Mouse (Mus musculus): ENCODE data around the gene Tfip11. TPM values are rescaled to one million over a fixed set of nuclear protein-coding genes. Genes with fewer than 3 reads are reported as not detected.
A peak's percentile ranks its signal among the peaks of the same experiment; 100 is the strongest.

Gene Tfip11
- polyA plus RNA-seq, 1 experiment from 2014 or later, result 41.3 TPM

DNA sequence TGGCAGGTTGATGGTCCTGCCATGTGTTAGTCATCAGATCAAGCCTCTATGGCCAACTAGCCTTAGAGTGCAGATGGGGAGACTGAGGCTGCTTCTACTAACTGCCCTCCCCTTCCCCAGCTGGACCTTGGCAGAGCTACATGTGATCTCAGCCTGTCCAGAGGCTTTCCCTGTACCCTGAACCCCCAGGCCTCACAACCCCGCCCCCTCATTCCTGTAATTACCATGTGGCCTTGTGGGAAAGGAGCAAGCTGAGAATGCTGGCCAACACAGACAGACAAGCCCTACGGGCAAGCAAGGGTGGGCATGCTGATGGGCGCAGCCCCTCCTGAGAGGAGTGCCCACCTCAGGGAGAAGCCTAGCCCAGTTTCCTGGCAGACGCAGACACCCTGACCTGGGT is 31.5 kb upstream of the Tfip11 start:
- H3K27ac ChIP-seq (replicated peaks), result 0 out of 2 replicates have a peak overlapping the region, but pooled peaks have one; percentile 20

DNA sequence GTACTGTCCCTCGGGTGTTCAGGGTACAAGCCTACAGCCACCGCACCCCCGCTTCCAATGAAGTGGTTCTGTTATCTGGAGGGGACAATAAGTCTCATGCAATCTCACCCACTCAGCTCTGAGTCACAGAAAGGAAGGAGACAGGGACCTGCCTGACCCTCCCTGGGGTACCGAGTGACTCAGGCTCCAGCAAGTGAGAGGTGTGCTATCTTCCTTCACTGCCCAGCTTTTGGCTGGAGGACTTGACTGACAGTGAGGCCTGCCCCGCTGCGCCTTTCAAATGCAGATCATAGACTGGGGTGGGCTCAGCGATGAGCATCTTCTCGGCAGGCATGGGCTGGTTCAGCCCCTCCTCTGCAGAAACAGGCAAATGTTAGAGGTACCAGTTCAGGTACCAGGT is 31.0 kb upstream of the Tfip11 start:
- WGBS, result 36% methylated on average over 8 of the region's 8 CpGs
- H3K27me3 ChIP-seq (replicated peaks; ENCODE audit: low read depth, poor library complexity, severe bottlenecking), result no peaks in the 10 kb centered on the region
- DNase-seq (ENCODE audit: low spot score), result no peak
- no peak overlapping the region for H3K4me3 ChIP-seq
- H3K27ac ChIP-seq (replicated peaks), result 0 out of 2 replicates have a peak overlapping the region, but pooled peaks have one; percentile 20
- H3K4me1 ChIP-seq, result peaks cover 46% of the 10 kb centered on the region
- no peaks in the 10 kb centered on the region for H3K9me3 ChIP-seq
- no peaks in the 10 kb centered on the region for H3K36me3 ChIP-seq (replicated peaks)

More for the DNA sequence above, 31.5 kb upstream of the Tfip11 start:
- Histone ChIP-seq H3K4me1 (peaks cover 49% of the 10 kb centered on the region), H3K9me3 (no peaks in the 10 kb centered on the region), H3K27me3 (replicated peaks; ENCODE audit: low read depth, poor library complexity, severe bottlenecking) (no peaks in the 10 kb centered on the region), H3K4me3 (no peak overlapping the region), H3K36me3 (replicated peaks) (no peaks in the 10 kb centered on the region)
- no peak for DNase-seq (ENCODE audit: low spot score)
- WGBS, result 72% methylated on average over 4 of the region's 4 CpGs

DNA sequence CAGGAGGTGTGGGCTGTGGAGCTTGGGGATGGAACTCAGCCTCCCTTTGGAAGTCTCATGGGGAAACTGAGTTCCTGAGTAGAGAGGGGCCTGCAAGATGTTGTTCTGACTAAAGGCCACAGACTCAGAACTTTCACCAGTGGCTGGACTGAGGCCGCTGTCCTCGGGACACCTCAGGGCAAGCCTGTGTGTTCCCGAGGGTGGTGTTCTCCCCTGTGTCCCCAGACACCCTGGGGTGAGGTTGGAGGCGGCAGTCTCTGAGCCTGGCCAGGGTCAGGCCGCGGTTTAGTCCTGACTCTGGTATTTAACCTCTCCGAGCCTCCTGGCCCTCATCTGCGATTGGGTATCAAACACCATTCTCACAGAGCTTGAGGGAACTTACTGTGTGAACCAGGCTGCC is 30.6 kb upstream of the Tfip11 start:
- 56% methylated on average over 8 of the region's 8 CpGs for WGBS
- no peaks in the 10 kb centered on the region for H3K9me3 ChIP-seq
- H3K36me3 ChIP-seq (replicated peaks), result no peaks in the 10 kb centered on the region
- no peak for DNase-seq (ENCODE audit: low spot score)
- no peak overlapping the region for H3K4me3 ChIP-seq
- H3K4me1 ChIP-seq, result peaks cover 48% of the 10 kb centered on the region
- no peaks in the 10 kb centered on the region for H3K27me3 ChIP-seq (replicated peaks; ENCODE audit: low read depth, poor library complexity, severe bottlenecking)
- peak overlapping the region; percentile 20; the same call in 1 of the 2 replicates for H3K27ac ChIP-seq (replicated peaks)

DNA sequence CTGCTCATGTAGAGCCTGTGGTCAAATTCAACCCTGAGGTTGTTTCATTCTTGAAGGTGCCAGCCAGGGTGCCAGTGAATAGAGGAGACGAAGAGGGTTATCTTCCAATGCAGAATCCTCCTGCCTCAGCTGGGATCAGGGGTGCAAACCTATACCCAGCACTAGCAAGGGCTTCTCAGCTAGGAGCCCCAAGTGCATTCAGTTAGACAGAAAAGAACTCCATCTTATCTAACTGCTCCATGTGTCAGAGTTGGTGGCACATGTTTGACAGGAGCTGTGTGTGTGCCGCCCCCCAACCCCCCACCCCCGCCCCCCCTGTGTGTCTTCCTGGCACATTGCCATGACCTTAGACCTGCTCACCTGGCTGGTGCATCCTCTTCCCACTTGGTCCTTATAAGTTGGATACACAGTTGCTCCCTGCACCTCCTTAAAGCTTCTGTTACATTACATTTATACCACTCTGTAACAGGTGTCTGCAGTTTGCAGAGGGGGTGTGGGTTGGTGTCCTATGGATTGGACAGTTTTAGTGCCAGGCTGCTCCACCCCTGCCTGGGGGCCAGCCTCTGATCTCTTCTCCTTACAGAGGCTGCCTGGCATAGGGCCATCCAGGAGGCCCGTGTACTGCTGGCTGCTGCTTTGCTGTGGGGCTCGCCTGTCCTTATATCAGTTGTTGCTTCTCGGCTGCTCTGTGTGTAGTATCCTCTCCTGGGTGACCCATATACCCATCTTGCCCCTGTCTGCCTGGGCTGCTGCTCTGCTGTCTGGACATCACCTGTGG is 29.6 kb upstream of the Tfip11 start:
- no peak for DNase-seq (ENCODE audit: low spot score)
- WGBS, result 77% methylated on average over 6 of the region's 6 CpGs
- Histone ChIP-seq H3K27ac (replicated peaks) (no peak overlapping the region), H3K4me1 (peaks cover 48% of the 10 kb centered on the region), H3K9me3 (no peaks in the 10 kb centered on the region), H3K36me3 (replicated peaks) (no peaks in the 10 kb centered on the region), H3K27me3 (replicated peaks; ENCODE audit: low read depth, poor library complexity, severe bottlenecking) (no peaks in the 10 kb centered on the region), H3K4me3 (no peak overlapping the region)

DNA sequence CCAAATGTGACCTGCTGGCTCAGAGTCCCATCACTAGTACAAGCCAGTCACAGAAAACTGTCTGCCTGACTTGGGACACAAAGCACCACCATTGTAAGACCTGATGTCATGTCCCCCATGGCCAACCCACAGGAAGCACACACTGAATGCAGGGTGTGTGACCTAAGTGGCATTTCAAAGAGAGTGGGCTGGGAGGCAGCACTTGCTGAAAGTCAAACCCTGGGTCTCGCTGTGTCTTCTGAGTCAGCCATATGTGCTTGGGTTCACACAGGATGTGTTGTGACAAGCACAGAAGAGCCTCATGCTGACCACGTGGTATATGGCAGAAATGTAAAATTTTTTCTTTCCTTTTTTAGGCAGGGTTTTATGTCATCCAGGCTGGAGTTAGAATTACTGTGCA is 28.9 kb upstream of the Tfip11 start:
- WGBS, result 67% methylated on average over 2 of the region's 2 CpGs
- peaks cover 44% of the 10 kb centered on the region for H3K4me1 ChIP-seq

DNA sequence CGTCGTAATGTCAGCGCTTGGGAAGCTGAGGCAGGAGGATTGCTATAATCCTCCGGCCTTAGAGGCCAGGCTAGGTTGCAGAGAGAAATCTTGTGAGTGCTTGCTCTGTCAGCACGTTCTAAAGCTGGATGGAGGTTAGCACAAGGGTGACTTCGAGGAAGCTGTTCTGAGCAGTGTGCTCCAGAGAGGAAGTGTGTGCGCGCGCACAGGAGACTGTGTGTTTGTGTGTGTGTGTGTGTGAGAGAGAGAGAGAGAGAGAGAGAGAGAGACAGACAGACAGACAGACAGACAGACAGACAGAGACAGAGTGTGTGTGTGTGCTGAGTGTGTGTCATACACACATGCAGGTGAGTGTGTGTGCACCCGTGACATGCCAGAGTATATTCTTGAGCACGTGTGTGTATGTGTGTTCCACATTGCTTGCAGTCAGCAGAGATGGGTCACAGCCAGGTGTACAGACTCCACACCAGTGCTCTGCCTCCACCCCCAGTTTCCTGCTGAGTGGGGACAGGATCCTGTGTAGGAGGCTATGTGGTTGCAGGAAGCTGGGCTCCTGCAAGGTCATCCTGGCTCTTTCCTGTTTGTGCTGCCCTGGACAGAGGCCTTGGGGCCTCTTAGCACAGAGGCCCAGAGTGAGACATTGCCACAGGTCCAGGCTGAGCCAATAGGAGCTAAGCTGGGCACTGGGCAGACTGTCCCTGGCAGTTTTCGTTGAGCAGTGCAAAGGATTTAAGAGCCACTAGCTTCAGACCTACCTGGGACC is 27.8 kb upstream of the Tfip11 start:
- WGBS, result 87% methylated on average over 12 of the region's 12 CpGs

More for the DNA sequence above, 28.9 kb upstream of the Tfip11 start:
- H3K4me3 ChIP-seq, result no peak overlapping the region
- H3K36me3 ChIP-seq (replicated peaks), result no peaks in the 10 kb centered on the region
- H3K27ac ChIP-seq (replicated peaks), result no peak overlapping the region
- H3K27me3 ChIP-seq (replicated peaks; ENCODE audit: low read depth, poor library complexity, severe bottlenecking), result no peaks in the 10 kb centered on the region
- no peak for DNase-seq (ENCODE audit: low spot score)
- no peaks in the 10 kb centered on the region for H3K9me3 ChIP-seq

DNA sequence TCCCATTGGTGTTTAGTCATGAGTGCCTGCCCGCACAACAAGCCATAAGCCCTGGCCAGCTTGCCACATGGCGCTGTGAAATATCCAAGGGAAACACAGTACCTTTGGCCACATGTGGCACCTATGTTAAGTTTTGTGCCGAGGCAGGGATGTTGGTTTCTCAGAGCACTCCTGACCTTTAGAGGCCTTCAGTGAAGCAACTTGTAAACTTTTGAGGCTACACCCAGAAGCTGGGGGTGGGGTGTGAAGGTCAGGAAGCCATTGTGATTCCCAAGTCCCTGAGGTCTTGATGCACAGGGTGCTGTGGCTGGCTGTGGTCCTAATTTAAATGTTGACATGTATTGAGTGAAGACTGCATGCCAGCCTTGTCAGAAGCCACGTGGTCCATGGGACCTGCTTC is 26.8 kb upstream of the Tfip11 start:
- Histone ChIP-seq H3K27me3 (replicated peaks; ENCODE audit: low read depth, poor library complexity, severe bottlenecking) (no peaks in the 10 kb centered on the region), H3K4me1 (peaks cover 30% of the 10 kb centered on the region), H3K9me3 (no peaks in the 10 kb centered on the region), H3K36me3 (replicated peaks) (no peaks in the 10 kb centered on the region; the same call in 1 of the 2 replicates), H3K4me3 (no peak overlapping the region), H3K27ac (replicated peaks) (no peak overlapping the region)
- DNase-seq (ENCODE audit: low spot score), result no peak
- WGBS, result 85% methylated on average over 4 of the region's 4 CpGs

More for the DNA sequence above, 27.8 kb upstream of the Tfip11 start:
- Histone ChIP-seq H3K27me3 (replicated peaks; ENCODE audit: low read depth, poor library complexity, severe bottlenecking) (no peaks in the 10 kb centered on the region), H3K4me3 (no peak overlapping the region), H3K9me3 (no peaks in the 10 kb centered on the region), H3K36me3 (replicated peaks) (no peaks in the 10 kb centered on the region), H3K27ac (replicated peaks) (no peak overlapping the region), H3K4me1 (peaks cover 37% of the 10 kb centered on the region)
- peak; percentile 17 for DNase-seq (ENCODE audit: low spot score)

DNA sequence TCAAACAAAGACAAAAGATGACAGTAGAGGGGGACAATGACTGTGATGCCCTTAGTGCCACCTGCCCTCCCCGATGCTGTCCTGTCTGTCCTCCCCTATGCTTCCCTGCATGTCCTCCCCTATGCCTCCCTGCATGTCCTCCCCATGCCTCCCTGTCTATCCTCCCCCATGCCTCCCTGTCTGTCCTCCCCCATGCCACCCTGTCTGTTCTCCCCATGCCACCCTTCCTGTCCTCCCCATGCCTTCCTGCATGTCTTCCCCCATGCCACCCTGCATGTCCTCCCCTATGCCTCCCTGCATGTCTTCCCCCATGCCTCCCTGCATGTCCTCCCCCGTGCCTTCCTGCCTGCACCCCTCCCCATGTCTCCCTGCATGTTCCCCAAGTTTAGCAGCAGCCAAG is 26.0 kb upstream of the Tfip11 start:
- H3K27me3 ChIP-seq (replicated peaks; ENCODE audit: low read depth, poor library complexity, severe bottlenecking), result no peaks in the 10 kb centered on the region
- H3K4me3 ChIP-seq, result no peak overlapping the region
- 80% methylated on average over 2 of the region's 2 CpGs for WGBS
- 0 out of 2 replicates have a peak overlapping the region, but pooled peaks have one; percentile 19 for H3K27ac ChIP-seq (replicated peaks)
- H3K4me1 ChIP-seq, result peaks cover 23% of the 10 kb centered on the region
- H3K9me3 ChIP-seq, result no peaks in the 10 kb centered on the region
- DNase-seq (ENCODE audit: low spot score), result no peak
- no peaks in the 10 kb centered on the region; the same call in 1 of the 2 replicates for H3K36me3 ChIP-seq (replicated peaks)

DNA sequence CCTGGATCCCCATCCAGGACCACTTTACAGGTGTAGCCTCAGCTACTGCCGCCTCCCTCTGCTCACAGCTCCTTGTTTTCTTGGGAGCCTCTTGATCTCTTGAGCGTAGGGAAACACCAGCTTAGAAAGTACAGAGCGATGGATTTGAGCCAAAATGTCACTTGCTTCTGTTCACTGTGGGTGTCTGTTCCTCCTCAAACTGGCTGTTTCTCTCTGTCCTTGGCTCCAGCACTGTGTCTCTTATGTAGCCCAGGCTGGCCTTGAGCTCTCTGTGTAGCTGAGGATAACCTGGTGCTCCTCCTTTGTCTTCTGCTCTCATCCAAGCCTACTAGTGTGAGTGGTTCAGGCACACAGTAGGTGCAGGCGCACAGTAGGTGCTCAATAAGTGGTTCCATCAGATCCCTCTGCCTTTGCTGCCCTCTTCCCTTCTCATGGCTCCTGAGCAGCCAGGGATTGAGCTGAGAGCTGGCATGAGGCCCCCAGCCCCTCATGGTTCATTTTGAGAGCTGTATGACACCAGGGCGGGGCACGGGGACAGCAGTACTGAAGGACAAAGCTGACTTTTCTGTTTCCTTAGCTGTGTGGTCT is 25.3 kb upstream of the Tfip11 start:
- H3K4me3 ChIP-seq, result no peak overlapping the region
- no peaks in the 10 kb centered on the region for H3K9me3 ChIP-seq
- no peak for DNase-seq (ENCODE audit: low spot score)
- H3K36me3 ChIP-seq (replicated peaks), result peaks cover 1% of the 10 kb centered on the region; the same call in 1 of the 2 replicates
- 91% methylated on average over 6 of the region's 6 CpGs for WGBS
- no peaks in the 10 kb centered on the region for H3K27me3 ChIP-seq (replicated peaks; ENCODE audit: low read depth, poor library complexity, severe bottlenecking)
- H3K4me1 ChIP-seq, result peaks cover 16% of the 10 kb centered on the region
- no peak overlapping the region for H3K27ac ChIP-seq (replicated peaks)

DNA sequence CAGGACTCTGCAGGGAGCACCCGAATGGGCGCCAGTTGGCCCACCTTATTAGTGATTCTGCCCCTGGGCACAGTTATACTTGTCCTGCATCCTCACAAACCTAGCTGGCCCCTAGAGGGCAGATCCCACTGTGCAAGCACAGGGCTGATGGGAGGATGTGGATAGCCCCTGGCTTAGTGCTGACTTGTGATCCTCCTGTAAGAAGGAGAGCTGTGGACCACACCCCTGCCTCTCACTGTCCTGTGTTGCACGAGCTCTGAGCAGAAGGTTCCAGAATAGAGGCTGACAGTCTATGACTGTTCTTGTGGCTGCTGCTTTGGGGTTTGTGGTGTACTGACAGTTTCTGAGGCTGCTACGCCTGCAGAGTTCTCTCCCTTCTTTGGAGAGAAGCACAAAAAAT is 24.5 kb upstream of the Tfip11 start:
- 85% methylated on average over 4 of the region's 4 CpGs for WGBS
- no peak overlapping the region for H3K27ac ChIP-seq (replicated peaks)
- no peaks in the 10 kb centered on the region for H3K27me3 ChIP-seq (replicated peaks; ENCODE audit: low read depth, poor library complexity, severe bottlenecking)
- H3K36me3 ChIP-seq (replicated peaks), result peaks cover 8% of the 10 kb centered on the region
- H3K9me3 ChIP-seq, result no peaks in the 10 kb centered on the region
- no peak overlapping the region for H3K4me3 ChIP-seq
- peaks cover 14% of the 10 kb centered on the region for H3K4me1 ChIP-seq
- DNase-seq (ENCODE audit: low spot score), result no peak

DNA sequence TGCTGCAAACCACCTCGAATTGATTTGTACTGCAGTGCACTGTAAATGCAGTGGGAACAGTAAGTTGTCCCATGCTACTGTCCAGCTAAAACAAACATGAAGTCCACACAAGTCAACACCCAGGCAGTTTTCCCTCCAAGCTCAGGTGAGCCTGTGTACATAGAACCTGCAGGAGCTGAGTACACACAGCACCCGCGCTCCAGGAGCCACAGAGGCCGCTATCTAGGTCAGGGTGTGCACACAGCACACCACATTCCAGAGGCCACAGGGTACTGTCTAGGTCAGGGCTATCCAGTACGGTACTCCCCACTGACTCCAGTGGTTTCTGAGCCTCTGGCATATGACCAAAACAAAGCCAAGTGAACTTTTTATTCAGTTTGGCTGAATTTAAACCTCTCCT is 23.8 kb upstream of the Tfip11 start:
- Histone ChIP-seq H3K27me3 (replicated peaks; ENCODE audit: low read depth, poor library complexity, severe bottlenecking) (no peaks in the 10 kb centered on the region), H3K36me3 (replicated peaks) (peaks cover 14% of the 10 kb centered on the region), H3K27ac (replicated peaks) (no peak overlapping the region), H3K9me3 (no peaks in the 10 kb centered on the region), H3K4me3 (no peak overlapping the region), H3K4me1 (peaks cover 7% of the 10 kb centered on the region; the same call in 1 of the 2 replicates)
- no peak for DNase-seq (ENCODE audit: low spot score)
- WGBS, result 89% methylated on average over 5 of the region's 5 CpGs

DNA sequence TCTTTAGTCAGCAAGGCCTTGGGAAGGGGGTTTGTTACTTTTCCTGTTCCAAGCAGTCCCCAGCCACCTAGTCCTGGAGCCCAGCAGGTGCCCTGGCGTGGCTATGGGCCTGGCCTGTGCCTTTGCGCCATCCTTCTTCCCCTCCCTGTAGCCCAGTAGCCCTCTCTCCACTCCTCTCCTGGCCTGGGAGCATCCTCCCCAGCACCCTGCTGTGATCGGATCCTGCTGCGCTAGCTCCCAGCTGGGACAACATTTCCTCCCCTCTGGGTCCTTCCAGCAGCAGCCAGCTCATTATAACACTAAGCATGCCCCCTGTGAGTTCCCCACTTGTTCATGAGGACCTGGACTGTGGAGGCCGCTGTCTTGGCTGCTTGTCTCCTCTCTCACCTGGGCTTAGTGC is 20.3 kb upstream of the Tfip11 start:
- no peak for DNase-seq (ENCODE audit: low spot score)
- Histone ChIP-seq H3K4me3 (no peak overlapping the region), H3K36me3 (replicated peaks) (peaks cover 49% of the 10 kb centered on the region), H3K4me1 (no peaks in the 10 kb centered on the region), H3K27me3 (replicated peaks; ENCODE audit: low read depth, poor library complexity, severe bottlenecking) (no peaks in the 10 kb centered on the region), H3K9me3 (no peaks in the 10 kb centered on the region), H3K27ac (replicated peaks) (no peak overlapping the region)
- WGBS, result 66% methylated on average over 5 of the region's 5 CpGs
